Mouse (Mus musculus) layer of hippocampus, adult 18-20 months (tissue): ENCODE measurements around the gene Kit. TPM values are rescaled to one million over a fixed set of nuclear protein-coding genes. Genes with fewer than 3 reads are reported as not detected.

ENCODE experiments used
- DNase-seq, 2 experiments: peaks; one replicate each; pipeline ENCODE4 v3.0.0; 2022; ENCODE audit warnings: low spot score in 2 of 2
- total RNA-seq, 2 experiments: library from RNA; stranded (reverse); gene quantifications; 2 replicates each; pipeline ENCODE4 v1.2.3; 2021

The Kit gene
- total RNA-seq, 2 experiments from 2014 or later = 73.3 to 78.2 TPM

DNA sequence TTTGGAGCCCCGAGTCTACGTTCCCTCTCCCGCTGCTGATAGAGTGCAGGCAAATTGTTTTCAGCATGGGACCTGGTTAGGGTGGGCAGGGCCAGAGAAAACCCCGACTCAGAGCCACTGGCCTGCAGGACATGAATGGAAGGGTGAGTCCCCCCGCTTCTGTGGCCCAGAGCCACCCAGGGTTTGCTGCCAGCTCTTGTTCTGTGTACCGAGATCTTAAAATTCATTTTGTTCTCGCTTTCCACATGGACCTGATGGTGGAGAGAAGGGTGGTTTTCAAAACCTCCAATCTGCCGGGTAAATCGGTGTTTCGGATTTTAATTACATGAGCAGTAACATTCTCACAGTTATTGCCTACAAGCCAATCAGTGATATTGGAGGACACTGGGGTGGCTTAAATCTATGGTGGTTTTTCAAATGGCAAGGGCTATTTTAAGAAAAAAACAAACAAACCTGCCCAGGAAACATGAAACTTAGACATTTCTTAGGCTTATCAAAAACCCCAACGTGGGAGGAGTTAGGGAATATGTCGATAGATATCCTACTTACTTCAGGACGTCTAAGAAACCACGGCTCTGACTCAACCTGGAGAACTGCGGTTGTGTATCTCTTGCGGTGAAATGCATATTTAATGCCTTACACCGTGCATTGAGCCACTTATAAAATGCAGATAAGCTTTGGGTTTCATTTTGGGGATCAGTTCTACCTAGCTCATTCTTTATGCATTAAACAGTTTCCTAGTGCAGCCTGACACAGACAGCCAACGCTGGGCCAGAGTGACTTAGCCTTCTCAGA, 58.3 kb downstream of the Kit start:
- DNase-seq = peak in 1 of 2 experiments; percentile 62

- peak; percentile 12 to 34 for DNase-seq
Observed at GRCm38 (mm10) chr5:75635385-75635784, 60.7 kb downstream of the Kit start.

GRCm38 (mm10) chr5:75640637-75641036, 65.9 kb downstream of the Kit start:
- no peak for DNase-seq

DNA sequence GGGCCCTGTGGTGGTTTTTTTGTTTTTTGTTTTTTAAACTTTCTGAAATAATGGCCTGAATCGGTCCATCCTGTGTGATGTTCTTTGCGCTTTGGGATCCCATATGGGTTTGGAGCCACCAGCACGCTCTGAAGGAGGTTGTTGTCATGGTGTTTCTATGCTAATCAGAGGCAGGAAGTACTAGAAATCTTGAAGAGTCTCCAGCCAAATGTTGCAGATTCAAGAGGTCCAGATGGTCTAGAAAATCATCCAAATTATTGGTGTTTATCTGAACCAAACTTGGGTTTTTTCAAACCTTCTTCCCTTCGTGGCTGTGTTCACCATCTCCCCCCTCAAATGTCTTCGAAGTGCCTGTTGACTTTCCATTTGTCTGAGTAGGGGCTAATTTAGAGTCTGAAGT, 72.3 kb downstream of the Kit start:
- peak; percentile 53 to 77 for DNase-seq

DNA sequence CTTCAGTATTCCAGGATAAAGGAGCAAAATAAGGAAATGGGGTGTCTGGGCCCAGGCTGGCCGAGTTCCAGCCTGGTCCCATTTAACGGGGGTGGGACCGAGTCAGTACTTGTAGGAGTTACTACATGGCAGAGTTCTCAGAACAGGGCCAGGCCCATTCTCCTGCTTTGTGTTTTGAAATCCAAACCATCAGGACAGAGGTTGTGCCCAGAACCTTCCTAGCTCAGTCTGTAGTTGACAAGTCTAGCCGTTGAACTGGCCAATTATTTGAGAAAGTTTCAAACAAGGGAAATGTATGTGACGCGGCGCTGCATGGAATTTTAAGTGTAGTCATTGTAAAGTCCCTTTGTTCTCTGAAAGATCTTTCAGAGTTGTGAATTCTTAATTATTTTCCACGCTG, 75.8 kb downstream of the Kit start:
- no peak for DNase-seq

DNA sequence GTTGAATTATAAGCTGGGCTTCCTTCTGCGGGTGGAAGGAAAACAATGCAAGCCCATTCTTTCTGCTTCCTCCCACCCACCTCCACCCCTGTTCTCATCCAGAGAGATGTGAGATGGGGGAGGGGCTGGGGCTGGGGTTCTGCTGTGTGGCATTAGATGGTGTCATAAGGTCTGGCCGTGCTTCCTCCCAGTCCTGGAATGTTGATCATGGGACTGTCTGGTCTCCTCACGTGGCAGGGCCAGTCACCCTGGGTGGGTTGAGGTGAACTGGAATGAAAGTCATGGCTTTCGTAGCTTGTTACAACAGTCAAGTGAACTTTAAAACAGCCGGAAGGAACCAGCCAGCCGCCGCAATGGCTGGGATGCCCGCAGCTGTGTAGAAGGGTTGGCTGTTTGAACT, 78.7 kb downstream of the Kit start:
- DNase-seq = no peak

DNA sequence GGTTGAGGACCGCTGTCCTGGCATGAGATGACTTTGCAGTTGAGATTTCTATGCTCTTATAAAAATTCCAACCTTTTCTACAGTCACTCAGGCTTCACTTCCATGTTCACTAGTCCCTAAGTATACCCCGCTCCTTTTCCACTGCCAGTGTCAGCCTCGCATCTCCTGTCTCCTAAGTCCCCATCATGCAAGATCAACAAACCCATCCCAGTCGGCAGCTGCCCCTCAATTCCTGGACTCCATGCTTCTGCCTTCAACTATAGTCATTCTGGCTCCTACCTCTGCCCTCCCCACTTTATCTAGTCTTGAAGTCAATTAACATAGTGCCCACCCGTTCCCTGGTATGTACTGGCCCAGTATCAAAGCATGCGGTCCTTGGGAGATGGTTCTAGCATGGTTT, 83.9 kb downstream of the Kit start:
- DNase-seq = no peak

GRCm38 (mm10) chr5:75660342-75660741, 85.6 kb downstream of the Kit start:
- no peak for DNase-seq

- peak in 1 of 2 experiments; percentile 21 for DNase-seq
Observed at GRCm38 (mm10) chr5:75662466-75662865, 87.8 kb downstream of the Kit start.

- no peak for DNase-seq
Observed at GRCm38 (mm10) chr5:75663768-75664167, 89.1 kb downstream of the Kit start.

DNA sequence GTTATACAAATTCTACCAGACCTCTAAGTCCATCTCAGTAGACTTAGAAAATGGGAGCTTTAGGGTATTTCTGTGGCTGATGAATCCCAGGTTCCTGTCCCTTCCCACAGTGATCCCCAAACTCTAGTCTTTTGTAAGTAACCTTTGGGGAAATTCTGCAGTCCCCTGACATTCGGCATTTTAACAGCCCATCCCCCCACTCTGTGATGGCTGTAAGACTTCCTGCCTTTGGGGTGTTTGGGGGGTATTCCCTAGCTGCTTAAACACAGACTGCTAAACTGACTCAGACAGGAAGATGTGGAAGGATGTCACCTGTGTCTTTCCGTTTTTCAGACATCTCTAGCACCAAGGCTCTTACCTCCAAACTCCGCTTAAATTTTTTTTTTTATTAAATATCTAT, 92.4 kb downstream of the Kit start:
- no peak for DNase-seq

DNA sequence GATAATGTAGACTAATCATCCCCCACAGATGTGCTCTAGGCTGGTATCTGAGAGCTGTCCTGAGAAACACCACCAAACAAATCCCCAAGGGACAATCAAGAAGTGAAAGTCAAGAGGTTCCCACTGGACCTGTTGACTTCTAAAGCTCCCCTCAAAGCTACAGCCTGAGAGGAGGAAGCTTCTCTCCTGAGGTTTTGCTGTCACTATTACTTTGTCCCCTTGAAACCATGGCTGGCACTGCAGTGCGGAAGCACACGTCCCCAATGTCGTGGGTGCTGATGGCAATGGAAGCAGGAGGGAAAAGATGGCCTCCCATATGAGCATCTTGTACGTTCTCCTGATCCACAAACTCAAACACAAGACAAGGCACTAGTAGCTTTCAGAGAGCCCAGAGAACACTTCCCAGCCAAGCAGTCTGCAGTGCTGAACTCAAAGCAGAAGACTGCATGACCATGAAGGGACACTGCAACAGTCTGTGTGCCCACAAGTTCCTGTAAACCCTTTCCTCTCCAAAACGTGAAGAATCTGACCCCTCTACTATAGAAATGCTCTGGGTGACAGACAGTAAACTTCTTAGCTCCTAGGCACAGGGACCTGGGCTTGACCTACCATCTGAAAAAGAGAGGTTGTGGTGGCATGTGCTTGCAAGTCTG, 96.5 kb downstream of the Kit start:
- no peak for DNase-seq

DNA sequence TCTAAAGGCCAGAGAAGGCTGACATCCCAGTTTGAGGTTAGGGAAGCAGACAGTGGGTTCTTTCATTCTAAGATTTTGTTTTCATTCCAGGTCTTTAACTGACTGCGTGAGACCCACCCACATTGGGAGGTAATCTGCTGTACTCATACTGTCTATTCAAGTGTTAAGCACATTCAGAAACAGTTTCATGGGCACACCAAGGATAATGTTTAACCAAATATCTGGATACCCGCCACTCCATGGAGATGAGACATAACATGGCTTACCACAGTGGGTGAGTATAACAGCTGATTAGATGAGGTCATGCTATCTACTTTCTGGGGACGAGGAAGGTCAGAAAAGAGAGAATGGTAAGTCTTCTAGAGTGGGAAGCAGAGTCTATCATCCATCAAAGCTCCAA, 101.3 kb downstream of the Kit start:
- DNase-seq = no peak

DNA sequence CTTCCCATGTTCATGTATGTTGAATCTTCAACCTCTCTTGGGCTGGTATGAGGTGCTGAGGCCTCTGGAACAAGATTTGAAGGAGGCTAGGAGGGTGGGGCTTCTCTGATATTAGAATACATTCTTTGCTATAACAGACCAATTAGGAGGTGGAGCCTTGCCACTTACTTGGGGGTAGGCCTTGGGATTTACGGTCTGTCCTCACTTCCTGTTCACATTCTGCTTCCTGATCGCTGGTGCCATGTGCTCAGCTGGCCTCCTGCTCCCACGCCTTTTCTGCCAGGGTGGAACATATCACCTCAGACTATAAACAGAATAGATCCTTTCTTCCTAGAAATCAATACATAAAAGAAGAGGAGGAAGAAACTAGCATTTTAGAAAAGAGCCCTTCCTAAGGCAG, 105.2 kb downstream of the Kit start:
- no peak for DNase-seq

DNA sequence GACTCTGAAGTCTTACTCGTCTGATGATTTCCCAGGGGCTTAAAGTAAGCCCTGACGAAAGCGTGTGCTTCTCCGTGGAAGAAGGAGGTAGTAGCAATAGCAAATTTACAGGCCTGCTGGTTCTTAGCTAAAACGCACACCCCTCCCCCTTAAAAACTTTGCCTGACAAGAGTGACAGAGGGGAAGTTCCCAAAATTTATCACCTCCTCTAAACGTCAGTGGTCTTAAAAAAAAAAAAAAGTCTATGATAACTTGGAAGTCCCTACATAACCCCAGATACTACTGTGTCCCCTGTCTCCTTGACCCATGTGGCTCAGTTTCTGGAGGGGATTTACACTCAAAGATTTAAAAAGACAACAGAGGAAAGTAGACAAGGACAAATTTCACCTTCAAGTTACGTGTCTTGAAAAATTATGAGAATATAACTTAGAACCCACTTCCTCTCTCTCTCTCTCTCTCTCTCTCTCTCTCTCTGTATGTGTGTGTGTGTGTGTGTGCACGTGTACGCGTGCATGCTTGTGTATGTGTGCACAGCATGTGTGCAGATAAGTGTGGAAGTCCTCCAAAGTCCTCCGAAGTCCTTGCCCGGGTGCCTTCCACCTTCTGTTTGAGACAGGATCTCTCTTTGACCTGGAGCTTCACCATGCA, 120.6 kb downstream of the Kit start:
- no peak for DNase-seq

GRCm38 (mm10) chr5:75696960-75697359, 122.2 kb downstream of the Kit start:
- no peak for DNase-seq

GRCm38 (mm10) chr5:75698556-75698955, 123.8 kb downstream of the Kit start:
- no peak for DNase-seq

DNA sequence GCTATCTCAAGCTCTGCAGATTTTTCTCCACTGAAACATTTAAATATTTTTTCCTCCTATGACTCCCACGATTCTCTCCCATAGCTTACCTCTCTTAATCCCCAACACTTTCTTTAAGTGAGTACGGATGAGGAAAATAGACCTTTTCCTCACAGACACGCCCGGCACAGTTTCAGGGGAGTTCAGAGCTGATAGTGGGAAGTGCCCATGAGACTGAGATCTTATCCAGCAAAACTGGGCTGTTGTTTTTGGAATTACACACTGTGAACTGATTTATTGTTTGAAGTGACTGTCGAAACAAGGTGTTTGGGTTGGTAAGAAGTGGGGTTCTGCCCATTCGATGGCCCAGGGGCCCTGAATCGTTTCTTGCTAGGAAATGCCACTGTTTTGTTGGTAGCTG, 124.4 kb downstream of the Kit start:
- DNase-seq = no peak

DNA sequence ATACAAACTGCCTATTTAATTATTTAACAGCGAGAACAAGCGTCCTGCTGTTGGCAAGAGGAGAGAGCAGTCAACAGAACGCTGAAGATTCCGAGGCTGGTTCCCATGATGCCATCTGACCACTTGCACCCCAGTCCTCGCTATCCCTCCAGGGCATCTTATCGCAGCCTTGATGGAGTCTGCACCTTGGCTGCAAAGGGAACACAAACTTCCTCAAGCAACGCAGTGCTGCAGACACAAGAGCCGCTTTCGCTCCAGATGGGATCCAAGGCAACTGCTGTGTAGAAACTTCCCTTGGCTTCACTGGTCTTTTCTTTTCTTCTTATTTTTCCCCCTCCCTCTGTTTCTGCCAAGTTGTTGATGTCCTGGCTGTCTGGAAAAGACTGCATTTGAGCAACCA, 124.8 kb downstream of the Kit start:
- DNase-seq = no peak

GRCm38 (mm10) chr5:75701662-75702061, 126.9 kb downstream of the Kit start:
- peak in 1 of 2 experiments; percentile 4 for DNase-seq

GRCm38 (mm10) chr5:75702080-75702479, 127.4 kb downstream of the Kit start:
- no peak for DNase-seq

DNA sequence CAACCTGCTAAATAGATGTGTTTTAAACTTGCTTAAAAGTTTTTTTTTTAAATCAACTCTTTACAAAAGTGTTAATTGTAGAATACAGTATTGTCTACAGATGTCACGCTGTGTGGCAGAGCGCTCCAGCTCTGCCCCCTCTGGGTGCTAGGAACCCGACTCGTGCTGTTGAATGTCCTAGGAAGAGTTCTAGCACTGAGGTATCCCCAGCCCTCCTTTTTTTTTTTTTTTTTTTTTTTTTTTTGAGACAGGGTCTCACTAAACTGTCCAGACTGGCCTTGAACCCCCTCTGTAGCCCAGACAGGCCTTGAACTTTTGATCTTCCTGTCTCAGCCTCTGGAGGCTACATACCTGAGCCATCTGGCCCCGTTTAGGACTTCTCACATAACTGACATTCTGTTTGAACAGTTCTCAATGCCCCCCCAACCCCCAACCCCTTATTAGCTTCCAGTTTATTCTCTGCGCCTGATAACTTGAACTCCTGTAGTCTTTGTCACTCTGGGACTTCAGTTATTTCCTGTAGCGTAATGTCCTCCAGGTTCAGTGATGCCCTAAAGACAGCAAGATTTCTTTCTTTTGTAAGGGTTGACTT, 130.0 kb downstream of the Kit start:
- no peak for DNase-seq
